Mouse (Mus musculus) embryonic stem cell, embryonic (primary cell): Measurements from ENCODE around the gene Vps8.
"Not testable (repeated sequence)": the region's sequence is repeated elsewhere in the genome, so short reads cannot be mapped to it uniquely, and the experiment has no call there.

ENCODE experiments used
- CTCF ChIA-PET, 4 experiments: fragments of 300-600 bp in 2 of 4; fragments of 350-600 bp in 2 of 4; sonication (Branson Sonifier 250); formaldehyde crosslinking; loops; one replicate each; lab custom pipeline; 2022; ENCODE audit warnings: inconsistent platforms in 2 of 4; lab: Charles Lee
- POLR2A ChIA-PET, 4 experiments: fragments of 300-600 bp in 2 of 4; fragments of 350-600 bp in 2 of 4; sonication (Branson Sonifier 250); formaldehyde crosslinking; loops; one replicate each; lab custom pipeline; 2022; ENCODE audit warnings: antibody characterized with exemption in 4 of 4, inconsistent platforms in 1 of 4; lab: Charles Lee

Vps8 gene

DNA sequence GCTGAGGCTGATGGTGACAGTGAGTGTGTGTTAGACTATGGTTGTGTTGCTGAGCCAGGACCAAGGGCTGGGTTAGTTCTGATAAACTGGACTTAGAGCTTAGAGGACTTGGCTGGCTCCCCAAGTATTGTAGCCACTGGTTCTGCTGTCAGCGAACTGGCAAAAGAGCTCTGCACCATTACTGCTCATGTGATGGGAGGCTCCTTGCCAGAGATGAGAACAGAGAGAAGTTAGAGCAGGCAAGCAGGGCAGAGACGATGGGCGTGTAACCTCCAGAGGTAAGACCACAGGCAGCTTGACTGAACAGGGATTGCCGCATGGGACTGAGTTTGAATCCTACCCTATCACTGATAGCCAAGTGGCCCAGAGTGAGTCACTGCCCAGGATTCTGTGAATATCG lies 220.0 kb downstream of the Vps8 start:
- POLR2A ChIA-PET, result interaction anchor here in 1 of 4 experiments (2.3 to 2.8 kb wide), 2 partner anchors 11 to 59 kb away, joined by 11 to 15 read pairs; no protein-coding TSS in a partner anchor
- CTCF ChIA-PET, result interaction anchor here in 2 of 4 experiments (0.5 to 1.4 kb wide), 2 partner anchors 68 to 85 kb away, joined by 3 to 4 read pairs; no protein-coding TSS in a partner anchor

- POLR2A ChIA-PET, result interaction anchor here in 2 of 4 experiments (1.0 to 2.8 kb wide), 6 partner anchors 10 to 58 kb away, joined by 3 to 15 read pairs (median 8); no protein-coding TSS in a partner anchor
- CTCF ChIA-PET, result interaction anchor here in 3 of 4 experiments (0.5 to 1.4 kb wide), 4 partner anchors 28 to 439 kb away, joined by 3 to 4 read pairs (median 3); partner anchors contain the start of gene Ephb3 (in 1 of the 3)
Observed at GRCm38 (mm10) chr16:21643621-21644041, 220.7 kb downstream of the Vps8 start.

- ChIA-PET CTCF (interaction anchor here in 2 of 4 experiments (0.8 to 1.4 kb wide), 3 partner anchors 28 to 440 kb away, joined by 3 to 6 read pairs (median 3); partner anchors contain the start of gene Ephb3 (in 1 of the 2)), POLR2A (interaction anchor here in 3 of 4 experiments (1.0 to 2.8 kb wide), 8 partner anchors 10 to 58 kb away, joined by 3 to 15 read pairs (median 4); no protein-coding TSS in a partner anchor)
Observed at GRCm38 (mm10) chr16:21644066-21644561, 221.2 kb downstream of the Vps8 start.

DNA sequence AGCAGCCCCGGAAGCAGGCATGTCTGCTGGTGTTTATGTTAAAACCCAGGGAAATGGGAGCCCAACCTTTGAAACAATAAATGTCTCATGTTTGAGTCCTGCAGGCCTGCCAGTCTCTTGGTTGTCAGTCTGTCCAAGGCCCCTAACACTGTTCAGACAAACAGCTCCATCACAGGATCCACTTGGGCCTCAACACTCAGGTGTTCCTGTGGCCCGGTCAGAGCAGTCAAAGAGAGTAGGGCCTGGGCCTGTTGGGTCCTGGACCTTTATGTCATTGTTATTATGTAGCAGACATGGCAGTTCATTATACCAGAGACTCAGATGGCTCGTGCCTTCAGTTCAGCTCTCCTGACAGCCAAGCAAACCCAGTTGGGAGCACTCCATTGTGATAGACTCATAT lies 221.7 kb downstream of the Vps8 start:
- ChIA-PET CTCF (interaction anchor here in 2 of 4 experiments (1.1 to 1.4 kb wide), 2 partner anchors 29 to 83 kb away, joined by 3 to 6 read pairs; no protein-coding TSS in a partner anchor), POLR2A (interaction anchor here in 3 of 4 experiments (1.0 to 2.8 kb wide), 8 partner anchors 9 to 57 kb away, joined by 3 to 15 read pairs (median 4); no protein-coding TSS in a partner anchor)

- CTCF ChIA-PET, result no interaction called here
- POLR2A ChIA-PET, result interaction anchor here in 2 of 4 experiments (0.9 to 2.6 kb wide), 2 partner anchors 9 to 44 kb away, joined by 3 to 14 read pairs; no protein-coding TSS in a partner anchor
Observed at GRCm38 (mm10) chr16:21645915-21646314, 223.0 kb downstream of the Vps8 start.

- CTCF ChIA-PET, result no interaction called here
- POLR2A ChIA-PET, result interaction anchor here in 1 of 4 experiments (0.9 kb wide), 1 partner anchor 43 kb away, joined by 3 read pairs; no protein-coding TSS in a partner anchor
Observed at GRCm38 (mm10) chr16:21646496-21646895, 223.6 kb downstream of the Vps8 start.

GRCm38 (mm10) chr16:21648800-21649199 lies 225.9 kb downstream of the Vps8 start:
- POLR2A ChIA-PET, result interaction anchor here in 2 of 4 experiments (0.7 to 1.5 kb wide), 5 partner anchors 12 to 501 kb away, joined by 3 to 4 read pairs (median 3); no protein-coding TSS in a partner anchor
- CTCF ChIA-PET, result interaction anchor here in 1 of 4 experiments (0.7 kb wide), 1 partner anchor 905 kb away, joined by 3 read pairs; no protein-coding TSS in a partner anchor

DNA sequence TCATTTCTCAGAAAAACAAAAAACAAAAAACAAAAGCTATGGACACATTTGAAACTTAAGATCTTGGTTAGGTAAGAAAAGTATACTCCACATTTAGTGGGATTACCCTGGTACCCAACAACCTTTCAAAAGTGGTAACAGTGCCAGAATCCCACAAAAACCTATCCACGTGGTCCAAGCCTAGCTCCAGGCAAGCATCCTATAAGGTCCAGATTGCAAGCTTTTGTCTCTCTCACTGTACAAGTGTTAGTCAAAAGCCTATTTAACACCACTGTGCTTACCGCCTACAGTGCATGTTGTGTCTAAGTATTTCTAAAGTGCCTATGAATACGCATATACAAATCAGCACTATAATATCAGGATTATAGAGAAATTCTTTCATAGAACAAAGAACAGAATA lies 227.4 kb downstream of the Vps8 start:
- POLR2A ChIA-PET, result interaction anchor here in 1 of 4 experiments (1.4 kb wide), 1 partner anchor 12 kb away, joined by 4 read pairs; no protein-coding TSS in a partner anchor
- CTCF ChIA-PET, result no interaction called here

GRCm38 (mm10) chr16:21651161-21651560 lies 228.2 kb downstream of the Vps8 start:
- ChIA-PET CTCF (no interaction called here), POLR2A (interaction anchor here in 1 of 4 experiments (1.4 kb wide), 1 partner anchor 13 kb away, joined by 4 read pairs; no protein-coding TSS in a partner anchor)

DNA sequence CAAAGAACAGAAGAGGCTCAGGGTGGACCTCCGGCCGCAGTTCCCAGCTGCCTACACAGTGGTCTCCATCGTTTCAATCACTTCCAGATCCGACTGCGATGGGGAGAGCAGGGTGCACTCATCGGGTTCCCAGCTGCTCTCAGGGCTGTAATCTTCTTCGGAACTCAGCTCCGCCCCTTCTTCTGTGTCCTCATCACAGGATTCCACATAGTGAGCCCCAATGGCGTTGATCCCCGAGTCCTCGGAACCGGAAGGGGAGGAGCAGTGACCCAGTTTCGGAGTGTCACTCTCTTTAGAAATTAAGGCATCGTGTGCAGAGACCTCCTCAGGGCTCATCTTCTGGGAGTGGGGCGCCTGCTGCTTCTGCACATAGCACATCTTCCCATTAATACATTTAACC lies 230.2 kb downstream of the Vps8 start:
- ChIA-PET CTCF (interaction anchor here in 1 of 4 experiments (0.7 kb wide), 1 partner anchor 648 kb away, joined by 4 read pairs; no protein-coding TSS in a partner anchor), POLR2A (interaction anchor here in 3 of 4 experiments (0.5 to 4.8 kb wide), 10 partner anchors 8 to 53 kb away, joined by 3 to 28 read pairs (median 4); no protein-coding TSS in a partner anchor)

GRCm38 (mm10) chr16:21654384-21654783 lies 231.5 kb downstream of the Vps8 start:
- CTCF ChIA-PET, result no interaction called here
- POLR2A ChIA-PET, result interaction anchor here in 3 of 4 experiments (0.6 to 4.8 kb wide), 10 partner anchors 9 to 722 kb away, joined by 3 to 28 read pairs (median 7); no protein-coding TSS in a partner anchor

- CTCF ChIA-PET, result interaction anchor here in 1 of 4 experiments (0.7 kb wide), 1 partner anchor 185 kb away, joined by 3 read pairs; no protein-coding TSS in a partner anchor
- POLR2A ChIA-PET, result interaction anchor here in 3 of 4 experiments (0.8 to 4.8 kb wide), 7 partner anchors 8 to 37 kb away, joined by 3 to 28 read pairs (median 8); no protein-coding TSS in a partner anchor
Observed at GRCm38 (mm10) chr16:21655291-21655690, 232.4 kb downstream of the Vps8 start.

DNA sequence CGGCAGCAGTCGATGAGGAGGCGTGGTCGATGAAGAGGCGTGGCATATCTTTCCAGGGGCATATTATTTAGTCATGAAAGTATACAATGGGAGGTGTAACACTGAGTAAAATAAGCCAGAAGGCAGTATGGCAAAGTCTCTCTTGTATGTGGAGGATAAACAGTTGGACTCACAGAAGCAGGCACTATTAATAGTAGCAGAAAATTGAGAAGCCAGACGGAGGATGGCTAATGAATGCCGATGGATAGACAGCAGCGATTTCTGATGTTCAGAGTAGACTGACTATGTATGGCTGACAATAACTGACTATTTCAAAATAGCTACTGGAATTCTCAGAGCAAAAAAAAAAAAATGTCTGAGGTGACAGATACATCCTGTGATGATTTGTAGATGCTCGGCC lies 233.0 kb downstream of the Vps8 start:
- ChIA-PET POLR2A (interaction anchor here in 1 of 4 experiments (1.7 to 4.8 kb wide), 3 partner anchors 9 to 37 kb away, joined by 4 to 28 read pairs (median 14); no protein-coding TSS in a partner anchor), CTCF (no interaction called here)

DNA sequence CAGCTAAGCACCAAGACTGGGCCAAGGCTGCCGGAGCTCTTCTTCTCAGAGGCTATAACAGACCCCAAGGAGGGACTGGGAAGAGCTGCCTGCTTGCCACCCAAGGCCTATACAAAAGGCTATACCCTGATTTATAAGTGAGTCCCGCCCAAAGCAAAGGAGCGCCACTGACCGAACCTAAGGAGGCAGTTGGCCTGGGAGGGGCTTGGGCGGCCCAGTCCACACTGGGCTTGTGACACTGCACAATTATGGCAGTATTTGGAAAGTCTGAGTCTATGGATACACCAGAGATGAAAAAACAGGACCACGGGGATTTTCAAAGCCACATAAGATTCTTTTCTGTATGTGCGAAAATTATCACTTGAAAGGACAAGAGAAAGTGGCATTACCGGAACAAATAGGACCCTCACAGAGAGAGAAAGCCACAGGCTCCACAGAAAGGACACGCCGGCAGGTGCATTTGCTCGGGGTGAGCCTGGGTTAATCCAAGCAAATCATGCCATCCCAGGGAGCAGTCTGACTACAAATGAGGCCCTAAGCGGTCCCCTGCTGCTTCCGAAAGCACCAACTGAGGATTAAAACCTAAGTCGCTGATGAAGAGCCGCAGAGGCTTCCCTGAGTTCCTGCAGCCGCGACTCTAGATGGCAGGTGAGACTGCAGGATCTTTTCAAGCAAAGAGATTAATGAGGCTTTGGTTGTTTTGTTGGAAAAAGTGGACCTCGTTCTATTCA lies 241.9 kb downstream of the Vps8 start:
- CTCF ChIA-PET, result interaction anchor here in 2 of 4 experiments (0.9 to 3.2 kb wide), 3 partner anchors 63 to 128 kb away, joined by 3 to 9 read pairs (median 4); no protein-coding TSS in a partner anchor

DNA sequence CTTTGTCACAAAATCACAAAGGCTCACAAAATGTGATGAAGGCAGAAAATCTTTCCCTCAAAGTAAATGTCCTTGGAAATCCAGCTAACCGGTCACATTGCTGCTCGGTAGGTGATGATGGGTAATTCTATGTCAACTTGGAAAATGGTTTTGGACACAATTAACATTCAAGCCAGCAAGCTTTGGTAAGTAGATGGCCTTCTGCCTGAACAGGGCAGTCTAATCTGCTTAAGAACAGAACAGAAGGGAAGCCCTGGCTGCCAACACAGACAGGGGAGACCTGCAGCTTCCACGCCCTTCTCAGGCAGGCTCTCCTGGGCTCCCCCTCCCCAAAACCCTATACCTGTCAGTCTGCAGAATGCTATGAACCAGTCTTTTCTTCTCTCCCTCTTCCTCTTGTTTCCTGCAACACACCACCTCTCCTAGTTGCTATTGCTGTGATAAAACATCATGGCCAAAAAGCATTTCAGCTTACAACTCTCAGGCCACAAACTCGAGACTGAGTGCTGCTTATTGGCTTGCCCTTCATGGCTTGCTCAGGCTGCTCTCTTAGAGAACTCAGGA lies 242.6 kb downstream of the Vps8 start:
- ChIA-PET POLR2A (interaction anchor here in 2 of 4 experiments (0.9 to 5.4 kb wide), 9 partner anchors 11 to 36 kb away, joined by 3 to 28 read pairs (median 8); no protein-coding TSS in a partner anchor), CTCF (interaction anchor here in 2 of 4 experiments (0.9 to 3.2 kb wide), 3 partner anchors 62 to 129 kb away, joined by 3 to 9 read pairs (median 4); no protein-coding TSS in a partner anchor)

More for the DNA sequence above, 241.9 kb downstream of the Vps8 start:
- POLR2A ChIA-PET, result interaction anchor here in 2 of 4 experiments (0.8 to 5.4 kb wide), 16 partner anchors 10 to 37 kb away, joined by 3 to 28 read pairs (median 6); no protein-coding TSS in a partner anchor

- POLR2A ChIA-PET, result interaction anchor here in 1 of 4 experiments (1.4 to 1.8 kb wide), 2 partner anchors 21 to 30 kb away, joined by 4 to 6 read pairs; no protein-coding TSS in a partner anchor
Observed at GRCm38 (mm10) chr16:21671878-21672277, 249.0 kb downstream of the Vps8 start.

GRCm38 (mm10) chr16:21673046-21673445 lies 250.1 kb downstream of the Vps8 start:
- CTCF ChIA-PET, POLR2A ChIA-PET: not testable (repeated sequence)

More at GRCm38 (mm10) chr16:21671878-21672277, 249.0 kb downstream of the Vps8 start:
- CTCF ChIA-PET, result no interaction called here
